Comparison of ENCODE assay signal across 20 mouse cellular contexts in the genomic region with DNA sequence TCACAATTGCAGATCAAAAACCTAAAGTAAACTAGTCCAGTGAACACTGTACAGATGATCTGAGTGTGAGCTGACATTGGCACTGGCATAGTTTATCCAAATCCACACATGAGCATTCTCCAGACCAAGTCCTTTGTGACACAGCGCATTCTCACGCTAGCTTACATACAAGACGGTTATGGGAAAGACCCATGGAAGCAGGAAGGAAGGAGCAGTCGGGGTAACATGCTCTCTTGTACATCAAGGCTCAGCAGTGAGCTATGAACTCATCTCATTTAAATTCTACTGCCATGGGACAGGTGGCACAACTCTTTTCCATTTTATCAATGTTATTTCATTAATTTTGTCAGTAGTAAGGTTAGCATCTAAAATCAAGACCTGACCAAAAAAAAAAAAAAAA. TPM values are rescaled to one million over a fixed set of nuclear protein-coding genes. Genes with fewer than 3 reads are reported as not detected.
DNase-seq lines count a peak whose midpoint lies in the region; ATAC-seq and TF ChIP-seq lines count a peak whose summit lies in the region.
"Had no signal": no experiment of that assay in that cellular context is flagged by ENCODE, and none has a peak within 500 bp of the region (broad histone marks: within the 10 kb centered on the region; RNA-seq: fewer than 3 reads in every experiment).

No protein-coding gene starts in this region.

- TF ChIP-seq POLR2A in CH12.LX (IDR thresholded peaks at IDR 0.05; ENCODE audit: low read depth, low read length) = no peak

- 0 out of 2 replicates have a peak, but pooled peaks cover 4% of the 10 kb centered on the region for H3K36me3 ChIP-seq in heart, embryonic 12.5 days
- no peaks in the 10 kb centered on the region for H3K36me3 ChIP-seq in liver, embryonic 16.5 days (ENCODE audit: control insufficient read depth, insufficient read depth)
- no peaks in the 10 kb centered on the region for H3K36me3 ChIP-seq in liver, embryonic 11.5 days (ENCODE audit: control insufficient read depth, insufficient read depth, low read length)
- peaks cover 0 to 11% of the 10 kb centered on the region in 2 experiments for H3K36me3 ChIP-seq in CH12.LX (replicated peaks in 1 of 2; ENCODE audit: control insufficient read depth in 1 of 2, insufficient read depth in 1 of 2, low read length in 1 of 2)
- H3K36me3 ChIP-seq: kidney, embryonic 15.5 days; liver, embryonic 13.5 days; midbrain, embryonic 12.5 days had no signal

- WGBS in heart, embryonic 12.5 days = 52% methylated on average over 4 of the region's 4 CpGs
- WGBS in liver, embryonic 16.5 days (ENCODE audit: insufficient replicate concordance) = 65% methylated on average over 4 of the region's 4 CpGs
- WGBS in liver, embryonic 11.5 days = 70% methylated on average over 4 of the region's 4 CpGs

- H3K4me1 ChIP-seq in heart, embryonic 12.5 days (replicated peaks) = peaks cover 28% of the 10 kb centered on the region
- peaks cover 30% of the 10 kb centered on the region for H3K4me1 ChIP-seq in liver, embryonic 16.5 days (ENCODE audit: control insufficient read depth, low read depth, low read length)
- peaks cover 26% of the 10 kb centered on the region for H3K4me1 ChIP-seq in liver, embryonic 11.5 days (replicated peaks; ENCODE audit: control insufficient read depth, insufficient read depth, low read length)
- H3K4me1 ChIP-seq in CH12.LX (ENCODE audit: control insufficient read depth in 1 of 2, insufficient read depth in 2 of 2) = peaks cover 21 to 52% of the 10 kb centered on the region in 2 experiments

- ATAC-seq in heart, embryonic 12.5 days (ENCODE audit: insufficient number of reproducible peaks, low FRiP score) = no peak
- ATAC-seq in liver, embryonic 16.5 days (ENCODE audit: low read depth) = no peak
- no peak for ATAC-seq in liver, embryonic 11.5 days (replicated peaks; ENCODE audit: low FRiP score)
- ATAC-seq: hindbrain, embryonic 16.5 days; intestine, embryonic 16.5 days; Patski had no signal

- no peak for TF ChIP-seq EP300 in CH12.LX (IDR thresholded peaks at IDR 0.05; ENCODE audit: low read length)

- H3K27me3 ChIP-seq in heart, embryonic 12.5 days (replicated peaks) = no peaks in the 10 kb centered on the region
- no peaks in the 10 kb centered on the region for H3K27me3 ChIP-seq in liver, embryonic 16.5 days (ENCODE audit: control insufficient read depth, insufficient read depth, low read depth, low read length)
- H3K27me3 ChIP-seq in liver, embryonic 11.5 days (replicated peaks; ENCODE audit: control insufficient read depth, insufficient read depth, low read length) = no peaks in the 10 kb centered on the region
- no peaks in the 10 kb centered on the region for H3K27me3 ChIP-seq in CH12.LX (replicated peaks)
- H3K27me3 ChIP-seq: kidney, embryonic 15.5 days; liver, embryonic 13.5 days; midbrain, embryonic 12.5 days; Patski had no signal

- H3K9ac ChIP-seq in heart, embryonic 12.5 days = no peak overlapping the region
- H3K9ac ChIP-seq in liver, embryonic 16.5 days (ENCODE audit: low read depth, low read length) = no peak overlapping the region
- no peak overlapping the region for H3K9ac ChIP-seq in liver, embryonic 11.5 days (ENCODE audit: low read depth, low read length)
- peak overlapping the region; percentile 23; the same call in 1 of the 2 replicates for H3K9ac ChIP-seq in CH12.LX (ENCODE audit: insufficient read depth, low read depth)
- H3K9ac ChIP-seq: kidney, embryonic 15.5 days; liver, embryonic 13.5 days; midbrain, embryonic 12.5 days had no signal

- H3K27ac ChIP-seq in heart, embryonic 12.5 days (ENCODE audit: poor library complexity, severe bottlenecking) = no peak overlapping the region
- no peak overlapping the region for H3K27ac ChIP-seq in liver, embryonic 16.5 days (ENCODE audit: low read length)
- no peak overlapping the region for H3K27ac ChIP-seq in liver, embryonic 11.5 days (ENCODE audit: low read depth, low read length)
- H3K27ac ChIP-seq in CH12.LX (ENCODE audit: insufficient read depth, low read depth) = peak overlapping the region; percentile 31
- H3K27ac ChIP-seq: kidney, embryonic 15.5 days; liver, embryonic 13.5 days; midbrain, embryonic 12.5 days had no signal

- TF ChIP-seq RAD21 in CH12.LX (IDR thresholded peaks at IDR 0.05; ENCODE audit: low read depth, low read length) = no peak

- peak overlapping the region; percentile 26 for H3K4me2 ChIP-seq in heart, embryonic 12.5 days
- 0 out of 2 replicates have a peak overlapping the region, but pooled peaks have one; percentile 20 for H3K4me2 ChIP-seq in liver, embryonic 16.5 days (ENCODE audit: low read depth, low read length)
- no peak overlapping the region for H3K4me2 ChIP-seq in liver, embryonic 11.5 days
- peak overlapping the region; percentile 99 for H3K4me2 ChIP-seq in CH12.LX (ENCODE audit: insufficient read depth, low read depth, poor library complexity, severe bottlenecking)
- H3K4me2 ChIP-seq: kidney, embryonic 15.5 days; liver, embryonic 13.5 days; midbrain, embryonic 12.5 days had no signal

- intact Hi-C loops in heart, postnatal 25 days (cut with DNase I) = loop anchor here (5.0 kb wide), 3 partner anchors 122 to 178 kb away; no protein-coding TSS in a partner anchor

- H3K4me3 ChIP-seq in heart, embryonic 12.5 days = no peak overlapping the region
- H3K4me3 ChIP-seq in liver, embryonic 16.5 days (ENCODE audit: low read depth, low read length) = no peak overlapping the region
- H3K4me3 ChIP-seq in liver, embryonic 11.5 days (ENCODE audit: low read depth, low read length) = no peak overlapping the region
- H3K4me3 ChIP-seq in CH12.LX (replicated peaks in 1 of 3; ENCODE audit: low read depth in 2 of 3, low read length in 2 of 3, poor library complexity in 1 of 3) = peak overlapping the region; percentile 48 to 97 (median 94)
- H3K4me3 ChIP-seq: kidney, embryonic 15.5 days; liver, embryonic 13.5 days; midbrain, embryonic 12.5 days had no signal

- dilution Hi-C loops in CH12.LX (cut with MboI; ENCODE audit: extremely low pct_ligation_motif_present, extremely low pct_unique_long_range_greater_than_20kb, low sequenced_read_pairs) = no loop called here

- peaks cover 60% of the 10 kb centered on the region for H3K79me2 ChIP-seq in CH12.LX (replicated peaks; ENCODE audit: control insufficient read depth, extremely low read depth, insufficient read depth, poor library complexity, severe bottlenecking)

- in situ Hi-C loops in CH12.LX (cut with MboI; ENCODE audit: low pct_ligation_motif_present, low pct_unique_long_range_greater_than_20kb, low sequenced_read_pairs) = loop anchor here (10.0 to 25.0 kb wide), 3 partner anchors 55 to 132 kb away; no protein-coding TSS in a partner anchor

- DNase-seq in heart, postnatal 25 days (ENCODE audit: low spot score) = no peak
- DNase-seq in liver, embryonic 11.5 days (ENCODE audit: low spot score) = no peak
- peak; percentile 40 for DNase-seq in A20 (ENCODE audit: low read depth, low spot score)
- DNase-seq in CH12.LX (ENCODE audit: extremely low read depth) = peak; percentile 59
- DNase-seq in right cerebral cortex, postnatal 36 days (ENCODE audit: low spot score in 2 of 2) = no peak
- DNase-seq: adrenal gland, adult 8-10 months; cerebellum, adult 11 months; cerebellum, postnatal 10 days; kidney, postnatal 4 days; liver, embryonic 13.5 days; lung, postnatal 4 days; right cerebral cortex, postnatal 14 days; thymus, postnatal 4 days had no signal

- H3K9me3 ChIP-seq in heart, embryonic 12.5 days (replicated peaks) = no peaks in the 10 kb centered on the region
- H3K9me3 ChIP-seq in liver, embryonic 16.5 days (replicated peaks; ENCODE audit: control insufficient read depth, low read length) = no peaks in the 10 kb centered on the region
- no peaks in the 10 kb centered on the region for H3K9me3 ChIP-seq in liver, embryonic 11.5 days (ENCODE audit: control insufficient read depth, low read length)
- H3K9me3 ChIP-seq in CH12.LX (replicated peaks; ENCODE audit: low read length) = no peaks in the 10 kb centered on the region
- H3K9me3 ChIP-seq: kidney, embryonic 15.5 days; liver, embryonic 13.5 days; midbrain, embryonic 12.5 days had no signal

- TF ChIP-seq CTCF in CH12.LX (conservative IDR thresholded peaks at IDR 0.05 in 1 of 2, IDR thresholded peaks at IDR 0.05 in 1 of 2; ENCODE audit: low read depth in 2 of 2, low read length in 2 of 2) = no peak

TF ChIP-seq in CH12.LX, 34 proteins besides CTCF, POLR2A, EP300 and RAD21:
- no peak for TF ChIP-seq CHD2 (IDR thresholded peaks at IDR 0.05; ENCODE audit: low read length)
- peak; percentile 61; the same call in 1 of the 2 replicates for TF ChIP-seq SIN3A (IDR thresholded peaks at IDR 0.05; ENCODE audit: low read length)
- 0 out of 2 replicates have a peak, but pooled peaks have one; percentile 36 for TF ChIP-seq MYC (IDR thresholded peaks at IDR 0.05; ENCODE audit: low read depth, low read length)
- peak; percentile 24; the same call in 1 of the 2 replicates for TF ChIP-seq MXI1 (IDR thresholded peaks at IDR 0.05; ENCODE audit: low read depth, low read length)
- 0 out of 2 replicates have a peak, but pooled peaks have one; percentile 32 for TF ChIP-seq ZNF384 (IDR thresholded peaks at IDR 0.05; ENCODE audit: low read depth, low read length)
- peak; percentile 53 for TF ChIP-seq ETS1 (conservative IDR thresholded peaks at IDR 0.05; ENCODE audit: low read depth, low read length)
- TF ChIP-seq RCOR1 (conservative IDR thresholded peaks at IDR 0.05; ENCODE audit: low read depth, low read length) = no peak

RNA-seq across cellular contexts. Expression of a gene that starts 3.0 kb away (rescaled TPM):
- 93.6 and 105 TPM in 2 replicates for polyA plus RNA-seq in heart, embryonic 12.5 days (2016; fragmentation: Nextera tagmentation; extraction: Ambion mirVana)
- 100 to 1,000 TPM; 130 to 147 TPM for total RNA-seq in heart, postnatal 25 days (2021)
- 11.4 and 12.0 TPM in 2 replicates for polyA plus RNA-seq in liver, embryonic 16.5 days (2015; fragmentation: Nextera tagmentation; extraction: Ambion mirVana)
- 23.2 and 23.6 TPM in 2 replicates for polyA plus RNA-seq in liver, embryonic 11.5 days (2014; fragmentation: Nextera tagmentation; extraction: Ambion mirVana)
- total RNA-seq in CH12.LX (2012; rRNA removed) (42.2 and 43.5 TPM in 2 replicates), CH12.LX (2014; rRNA removed) (36.7 and 40.1 TPM in 2 replicates)
- 94.6 and 100 TPM in 2 replicates for polyA plus RNA-seq in CH12.LX (2012; ENCODE audit: insufficient read length, low read depth)

Comparison
In these comparisons a context has a peak if more than half of its experiments do, and no peak if none do; other contexts are left out.
1. H3K4me3 ChIP-seq: peak in CH12.LX (3 of 3); none in heart, embryonic 12.5 days (single experiment), liver, embryonic 16.5 days (single experiment) and liver, embryonic 11.5 days (single experiment).
2. DNase-seq: peak in A20 (single experiment) and CH12.LX (single experiment); none in heart, postnatal 25 days (single experiment), liver, embryonic 11.5 days (single experiment) and right cerebral cortex, postnatal 36 days (0 of 2).